Mouse (Mus musculus): Measurements from ENCODE around the gene Lxn. TPM values are rescaled to one million over a fixed set of nuclear protein-coding genes. Genes with fewer than 3 reads are reported as not detected.

The Lxn gene
- polyA plus RNA-seq, 1 experiment from 2014 or later = 63.4 TPM

DNA sequence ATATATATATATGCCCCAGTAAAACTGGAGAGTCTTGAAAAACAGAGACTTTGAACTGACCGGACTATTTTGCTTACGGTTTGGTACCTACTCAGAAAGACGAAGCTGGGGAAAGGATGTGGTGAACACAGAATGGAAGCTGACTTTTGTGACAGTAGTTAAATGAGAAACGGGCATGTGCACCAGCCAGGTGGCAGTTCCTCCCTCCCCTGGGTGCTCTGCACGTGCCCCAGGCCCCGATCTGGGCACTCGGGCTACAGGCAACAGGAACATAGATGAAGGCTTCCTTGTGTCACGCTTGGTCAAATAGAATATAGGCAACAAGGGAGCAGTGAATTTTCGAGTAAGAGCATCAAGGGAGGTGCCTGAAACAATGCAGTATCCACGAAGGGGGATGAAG, 32.6 kb upstream of the Lxn start:
- no peak for ATAC-seq (replicated peaks; ENCODE audit: insufficient number of reproducible peaks, low FRiP score, low TSS enrichment)
- H3K9ac ChIP-seq (ENCODE audit: low read depth, low read length) = no peak overlapping the region
- H3K9me3 ChIP-seq (replicated peaks; ENCODE audit: control insufficient read depth, low read length) = peaks cover 3% of the 10 kb centered on the region; the same call in 1 of the 2 replicates
- 87% methylated on average over 10 of the region's 10 CpGs for WGBS (ENCODE audit: insufficient replicate concordance)
- no peaks in the 10 kb centered on the region for H3K4me1 ChIP-seq (ENCODE audit: control insufficient read depth, insufficient read depth, low read length)
- no peaks in the 10 kb centered on the region for H3K27me3 ChIP-seq (ENCODE audit: control insufficient read depth, insufficient read depth, low read length)
- H3K27ac ChIP-seq (ENCODE audit: low read depth, low read length) = no peak overlapping the region
- H3K4me2 ChIP-seq = no peak overlapping the region
- H3K4me3 ChIP-seq (ENCODE audit: low read depth, low read length) = no peak overlapping the region
- H3K36me3 ChIP-seq (ENCODE audit: control insufficient read depth, insufficient read depth, low read length) = no peaks in the 10 kb centered on the region

DNA sequence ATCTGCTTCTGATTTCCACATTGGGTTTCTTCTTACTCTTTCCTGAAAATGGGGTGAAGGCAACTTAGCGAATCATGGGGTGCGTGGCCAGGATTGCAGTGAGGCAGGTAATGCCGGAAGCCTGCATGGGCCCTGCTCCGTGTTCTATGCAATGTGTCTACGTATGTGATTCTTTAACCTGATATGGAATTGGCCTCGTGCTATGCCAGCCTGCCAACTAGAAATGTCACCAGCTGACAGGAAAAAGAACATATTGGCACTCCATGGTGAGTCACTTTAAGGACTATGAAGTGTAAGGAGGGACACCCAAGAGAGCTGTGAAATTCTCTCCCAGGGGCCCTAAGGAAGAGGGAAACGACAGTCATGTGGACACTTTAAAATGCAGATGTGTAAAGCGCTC, 29.4 kb upstream of the Lxn start:
- 80% methylated on average over 8 of the region's 8 CpGs for whole genome bisulfite sequencing (ENCODE audit: insufficient replicate concordance)

DNA sequence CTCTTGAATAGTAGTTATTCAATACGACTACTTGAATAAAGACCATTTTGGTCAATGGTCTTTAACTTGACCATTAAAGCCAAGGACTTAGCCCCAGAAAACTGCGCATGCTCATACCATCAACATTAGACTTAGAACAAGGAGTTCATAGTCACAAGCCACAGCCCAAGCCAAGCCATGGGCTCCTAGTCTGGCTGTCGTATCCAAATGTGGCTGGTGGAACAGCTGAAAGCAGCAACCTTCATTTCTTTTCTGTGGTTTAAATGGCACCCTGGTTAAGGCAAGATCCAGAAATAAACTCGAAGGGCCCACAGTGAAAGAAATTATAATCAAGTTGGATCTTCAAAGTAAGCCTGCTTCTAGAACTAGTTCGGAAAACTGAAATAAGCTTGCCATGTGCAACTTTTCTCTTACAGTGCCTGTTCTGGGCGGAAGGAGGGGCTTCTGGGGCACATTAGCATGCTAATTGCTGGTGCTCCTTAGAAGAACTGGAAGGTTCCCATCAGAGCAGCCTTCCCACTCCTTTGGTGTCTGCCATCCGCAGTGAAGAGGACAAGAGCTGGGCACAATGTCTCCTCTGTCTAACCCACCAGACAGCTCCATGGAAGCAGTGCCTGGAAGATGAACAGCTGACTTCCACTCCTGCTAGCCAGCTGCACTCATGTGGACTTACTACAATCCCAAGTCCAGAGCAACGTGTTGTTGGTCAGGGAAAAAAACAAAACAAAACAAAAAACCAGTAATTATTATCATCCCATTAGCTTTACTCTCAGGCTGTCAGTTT, 28.6 kb upstream of the Lxn start:
- ATAC-seq (replicated peaks; ENCODE audit: insufficient number of reproducible peaks, low FRiP score, low TSS enrichment) = no peak
- WGBS (ENCODE audit: insufficient replicate concordance) = 81% methylated on average over 8 of the region's 8 CpGs

More for the DNA sequence above, 29.4 kb upstream of the Lxn start:
- no peak overlapping the region for H3K9ac ChIP-seq (ENCODE audit: low read depth, low read length)
- H3K27ac ChIP-seq (ENCODE audit: low read depth, low read length) = no peak overlapping the region
- no peak for ATAC-seq (replicated peaks; ENCODE audit: insufficient number of reproducible peaks, low FRiP score, low TSS enrichment)
- no peak overlapping the region for H3K4me3 ChIP-seq (ENCODE audit: low read depth, low read length)
- peaks cover 2% of the 10 kb centered on the region; the same call in 1 of the 2 replicates for H3K4me1 ChIP-seq (ENCODE audit: control insufficient read depth, insufficient read depth, low read length)
- no peak overlapping the region for H3K4me2 ChIP-seq
- H3K36me3 ChIP-seq (ENCODE audit: control insufficient read depth, insufficient read depth, low read length) = no peaks in the 10 kb centered on the region
- H3K27me3 ChIP-seq (ENCODE audit: control insufficient read depth, insufficient read depth, low read length) = no peaks in the 10 kb centered on the region
- H3K9me3 ChIP-seq (replicated peaks; ENCODE audit: control insufficient read depth, low read length) = no peaks in the 10 kb centered on the region

DNA sequence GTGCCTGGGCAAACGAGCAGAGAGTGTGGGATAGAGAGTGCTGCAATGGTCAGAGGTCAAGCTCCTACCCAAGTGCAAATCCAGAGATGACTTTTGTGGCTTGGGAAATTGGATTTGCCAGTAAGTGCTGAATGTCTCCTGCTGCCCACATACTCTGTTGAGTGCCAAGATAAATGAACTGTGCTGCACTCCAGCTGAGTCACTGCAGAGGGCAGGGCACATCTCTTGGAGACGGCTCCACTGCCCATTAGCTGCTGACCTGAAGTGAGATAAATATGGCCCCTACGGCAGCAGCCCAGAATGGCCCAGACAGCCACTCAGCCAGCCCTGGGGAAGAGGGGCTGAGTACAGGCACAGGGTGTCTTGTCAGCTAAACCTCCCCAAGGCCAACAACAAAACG, 26.4 kb upstream of the Lxn start:
- H3K27ac ChIP-seq (ENCODE audit: low read depth, low read length) = no peak overlapping the region
- ATAC-seq (replicated peaks; ENCODE audit: insufficient number of reproducible peaks, low FRiP score, low TSS enrichment) = no peak
- no peak overlapping the region for H3K4me2 ChIP-seq
- peaks cover 2% of the 10 kb centered on the region; the same call in 1 of the 2 replicates for H3K4me1 ChIP-seq (ENCODE audit: control insufficient read depth, insufficient read depth, low read length)
- H3K4me3 ChIP-seq (ENCODE audit: low read depth, low read length) = no peak overlapping the region
- no peaks in the 10 kb centered on the region for H3K36me3 ChIP-seq (ENCODE audit: control insufficient read depth, insufficient read depth, low read length)
- no peaks in the 10 kb centered on the region for H3K9me3 ChIP-seq (replicated peaks; ENCODE audit: control insufficient read depth, low read length)
- H3K9ac ChIP-seq (ENCODE audit: low read depth, low read length) = no peak overlapping the region
- WGBS (ENCODE audit: insufficient replicate concordance) = 25% methylated on average over 4 of the region's 4 CpGs
- no peaks in the 10 kb centered on the region for H3K27me3 ChIP-seq (ENCODE audit: control insufficient read depth, insufficient read depth, low read length)

More for the DNA sequence above, 28.6 kb upstream of the Lxn start:
- Histone ChIP-seq H3K4me1 (ENCODE audit: control insufficient read depth, insufficient read depth, low read length) (peaks cover 2% of the 10 kb centered on the region; the same call in 1 of the 2 replicates), H3K36me3 (ENCODE audit: control insufficient read depth, insufficient read depth, low read length) (no peaks in the 10 kb centered on the region), H3K9me3 (replicated peaks; ENCODE audit: control insufficient read depth, low read length) (no peaks in the 10 kb centered on the region), H3K27me3 (ENCODE audit: control insufficient read depth, insufficient read depth, low read length) (no peaks in the 10 kb centered on the region), H3K27ac (ENCODE audit: low read depth, low read length) (no peak overlapping the region), H3K4me2 (no peak overlapping the region), H3K9ac (ENCODE audit: low read depth, low read length) (no peak overlapping the region), H3K4me3 (ENCODE audit: low read depth, low read length) (no peak overlapping the region)

DNA sequence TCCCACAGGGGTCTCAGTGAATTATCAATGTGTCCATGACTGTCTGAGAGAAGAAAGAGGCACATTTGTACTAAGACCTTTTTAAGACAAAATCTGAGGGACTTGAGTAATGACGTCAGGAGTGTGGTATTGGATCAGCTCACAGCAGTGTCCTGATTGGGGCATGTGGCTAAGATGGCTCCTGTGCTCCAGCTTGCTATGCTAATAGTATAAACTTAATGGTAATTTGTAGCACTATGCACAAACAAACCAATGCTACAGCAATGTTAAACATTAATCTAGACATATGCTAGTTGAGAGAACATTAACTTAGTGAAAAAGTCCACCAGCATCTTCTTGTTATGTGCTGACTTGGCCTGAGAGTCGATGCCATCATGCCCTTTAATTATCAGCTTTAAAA, 21.5 kb upstream of the Lxn start:
- Histone ChIP-seq H3K4me2 (no peak overlapping the region), H3K9ac (ENCODE audit: low read depth, low read length) (no peak overlapping the region), H3K36me3 (ENCODE audit: control insufficient read depth, insufficient read depth, low read length) (no peaks in the 10 kb centered on the region), H3K27me3 (ENCODE audit: control insufficient read depth, insufficient read depth, low read length) (no peaks in the 10 kb centered on the region), H3K4me1 (ENCODE audit: control insufficient read depth, insufficient read depth, low read length) (peaks cover 1% of the 10 kb centered on the region; the same call in 1 of the 2 replicates), H3K9me3 (replicated peaks; ENCODE audit: control insufficient read depth, low read length) (no peaks in the 10 kb centered on the region), H3K27ac (ENCODE audit: low read depth, low read length) (no peak overlapping the region), H3K4me3 (ENCODE audit: low read depth, low read length) (no peak overlapping the region)
- 78% methylated on average over 2 of the region's 2 CpGs for WGBS (ENCODE audit: insufficient replicate concordance)
- ATAC-seq (replicated peaks; ENCODE audit: insufficient number of reproducible peaks, low FRiP score, low TSS enrichment) = no peak

DNA sequence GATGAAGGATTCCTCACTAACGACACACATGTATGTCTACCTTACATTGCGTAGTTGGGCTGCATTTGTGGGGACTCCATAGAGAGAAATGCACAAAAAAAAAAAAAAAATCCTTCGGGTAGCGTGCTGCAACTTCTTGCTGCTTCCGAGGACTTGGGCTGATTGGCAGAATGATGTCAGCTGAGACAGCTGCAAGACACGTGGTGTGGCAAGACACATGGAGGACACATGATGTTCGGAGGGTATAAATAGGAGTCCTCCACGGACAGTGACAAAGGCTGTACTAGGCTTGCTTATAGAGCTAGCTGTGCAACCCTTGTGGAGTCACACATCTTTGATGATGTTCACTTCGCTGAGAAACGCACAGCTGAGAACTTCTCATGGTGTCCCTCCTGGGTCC, 18.7 kb upstream of the Lxn start:
- ATAC-seq (replicated peaks; ENCODE audit: insufficient number of reproducible peaks, low FRiP score, low TSS enrichment) = no peak
- 88% methylated on average over 10 of the region's 10 CpGs for WGBS (ENCODE audit: insufficient replicate concordance)
- H3K4me3 ChIP-seq (ENCODE audit: low read depth, low read length) = no peak overlapping the region
- 0 out of 2 replicates have a peak, but pooled peaks cover 4% of the 10 kb centered on the region for H3K36me3 ChIP-seq (ENCODE audit: control insufficient read depth, insufficient read depth, low read length)
- no peak overlapping the region for H3K4me2 ChIP-seq
- no peaks in the 10 kb centered on the region for H3K9me3 ChIP-seq (replicated peaks; ENCODE audit: control insufficient read depth, low read length)
- H3K27ac ChIP-seq (ENCODE audit: low read depth, low read length) = no peak overlapping the region
- H3K27me3 ChIP-seq (ENCODE audit: control insufficient read depth, insufficient read depth, low read length) = no peaks in the 10 kb centered on the region
- H3K9ac ChIP-seq (ENCODE audit: low read depth, low read length) = no peak overlapping the region
- H3K4me1 ChIP-seq (ENCODE audit: control insufficient read depth, insufficient read depth, low read length) = no peaks in the 10 kb centered on the region; the same call in 1 of the 2 replicates

DNA sequence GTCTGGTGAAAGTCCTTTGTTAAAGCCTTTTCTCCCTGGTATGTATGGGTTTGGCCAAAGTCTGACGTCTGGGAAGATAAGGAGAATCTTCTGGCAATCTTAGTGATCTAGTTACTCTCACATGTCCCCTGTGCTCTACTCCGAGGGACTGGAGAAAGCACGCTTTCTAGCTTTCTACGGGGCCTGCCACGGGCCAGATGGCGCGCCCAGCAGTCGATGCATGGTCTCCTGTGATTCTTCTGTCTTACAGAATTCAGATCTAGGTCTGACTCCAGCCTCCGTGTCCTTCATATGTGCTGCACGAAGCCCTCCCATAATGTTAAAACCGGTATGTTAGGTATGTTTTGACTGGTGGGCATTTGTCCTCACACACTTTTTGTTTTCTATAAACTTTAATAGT, 16.1 kb upstream of the Lxn start:
- Histone ChIP-seq H3K27me3 (ENCODE audit: control insufficient read depth, insufficient read depth, low read length) (no peaks in the 10 kb centered on the region), H3K4me1 (ENCODE audit: control insufficient read depth, insufficient read depth, low read length) (no peaks in the 10 kb centered on the region; the same call in 1 of the 2 replicates), H3K36me3 (ENCODE audit: control insufficient read depth, insufficient read depth, low read length) (peaks cover 4% of the 10 kb centered on the region; the same call in 1 of the 2 replicates), H3K9me3 (replicated peaks; ENCODE audit: control insufficient read depth, low read length) (no peaks in the 10 kb centered on the region), H3K4me2 (no peak overlapping the region), H3K4me3 (ENCODE audit: low read depth, low read length) (no peak overlapping the region), H3K27ac (ENCODE audit: low read depth, low read length) (no peak overlapping the region), H3K9ac (ENCODE audit: low read depth, low read length) (no peak overlapping the region)
- 88% methylated on average over 11 of the region's 11 CpGs for WGBS (ENCODE audit: insufficient replicate concordance)
- ATAC-seq (replicated peaks; ENCODE audit: insufficient number of reproducible peaks, low FRiP score, low TSS enrichment) = no peak

DNA sequence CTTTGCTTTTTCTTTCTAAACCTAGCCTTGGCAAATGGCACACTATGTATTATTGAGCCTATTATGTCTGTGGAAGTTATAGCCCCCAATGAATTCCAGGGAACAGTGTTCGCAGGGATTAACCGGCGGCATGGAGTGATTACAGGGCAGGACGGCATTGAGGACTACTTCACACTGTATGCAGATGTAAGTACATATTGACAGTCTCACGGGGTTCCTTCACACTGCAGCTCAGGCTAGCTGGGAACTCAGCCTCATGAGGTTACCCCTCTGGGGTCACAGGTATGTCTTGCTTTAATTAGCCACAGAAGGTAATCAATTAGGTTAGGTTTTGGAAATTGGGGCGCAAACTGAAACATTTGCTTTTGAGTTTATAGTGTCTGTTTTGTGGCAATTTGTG, 9.7 kb upstream of the Lxn start:
- no peak for ATAC-seq (replicated peaks; ENCODE audit: insufficient number of reproducible peaks, low FRiP score, low TSS enrichment)
- H3K4me2 ChIP-seq = no peak overlapping the region
- H3K9ac ChIP-seq (ENCODE audit: low read depth, low read length) = no peak overlapping the region
- H3K36me3 ChIP-seq (ENCODE audit: control insufficient read depth, insufficient read depth, low read length) = peaks cover 4% of the 10 kb centered on the region; the same call in 1 of the 2 replicates
- H3K4me3 ChIP-seq (ENCODE audit: low read depth, low read length) = no peak overlapping the region
- WGBS (ENCODE audit: insufficient replicate concordance) = 88% methylated on average over 6 of the region's 6 CpGs
- no peaks in the 10 kb centered on the region for H3K27me3 ChIP-seq (ENCODE audit: control insufficient read depth, insufficient read depth, low read length)
- no peaks in the 10 kb centered on the region for H3K4me1 ChIP-seq (ENCODE audit: control insufficient read depth, insufficient read depth, low read length)
- no peak overlapping the region for H3K27ac ChIP-seq (ENCODE audit: low read depth, low read length)
- H3K9me3 ChIP-seq (replicated peaks; ENCODE audit: control insufficient read depth, low read length) = no peaks in the 10 kb centered on the region

Data from heart, embryonic 11.5 days (tissue).